Mouse (Mus musculus): ENCODE measurements at regions not wholly inside any gene's neighbourhood (a gene's known extent, or its start where the extent isn't known, plus 50 kb on each side); places are given as distances from the start of the nearest gene placed in this dataset.
A peak's percentile ranks its signal among the peaks of the same experiment; 100 is the strongest.

DNA sequence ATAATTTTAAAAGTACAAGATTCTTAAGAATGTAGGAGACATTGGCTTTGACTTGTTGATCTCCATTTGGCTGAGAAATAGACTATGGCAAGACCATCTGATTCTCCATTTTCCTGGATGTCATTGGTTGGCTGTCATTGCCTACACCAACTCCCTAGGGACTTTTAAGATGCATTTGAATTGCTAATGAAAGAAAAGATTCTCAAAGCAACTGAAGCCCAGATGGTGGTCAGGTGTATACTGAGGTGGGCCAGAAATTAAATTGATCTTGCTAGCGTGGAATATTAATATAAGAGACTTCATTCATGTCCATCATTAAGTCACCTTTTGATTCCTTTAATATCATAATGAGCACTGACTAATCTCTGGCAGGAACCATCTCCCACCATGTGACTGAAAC lies 686.1 kb upstream of the Ptchd4 start:
- H3K4me1 ChIP-seq (ENCODE audit: control insufficient read depth, insufficient read depth, low read length), result no peaks in the 10 kb centered on the region
- TF ChIP-seq CTCF (IDR thresholded peaks at IDR 0.05; ENCODE audit: borderline replicate concordance, insufficient read depth, low read length) (no peak), POLR2A (IDR thresholded peaks at IDR 0.05; ENCODE audit: low read depth, low read length) (no peak)
- H3K4me3 ChIP-seq (ENCODE audit: insufficient read depth, low read length), result no peak overlapping the region
- H3K27ac ChIP-seq (ENCODE audit: insufficient read depth, low read length), result no peak overlapping the region

GRCm38 (mm10) chr17:41627576-41627975 lies 688.2 kb upstream of the Ptchd4 start:
- TF ChIP-seq CTCF (IDR thresholded peaks at IDR 0.05; ENCODE audit: borderline replicate concordance, insufficient read depth, low read length) (no peak), POLR2A (IDR thresholded peaks at IDR 0.05; ENCODE audit: low read depth, low read length) (no peak)
- no peak overlapping the region for H3K4me3 ChIP-seq (ENCODE audit: insufficient read depth, low read length)
- no peak overlapping the region for H3K27ac ChIP-seq (ENCODE audit: insufficient read depth, low read length)
- no peaks in the 10 kb centered on the region for H3K4me1 ChIP-seq (ENCODE audit: control insufficient read depth, insufficient read depth, low read length)

DNA sequence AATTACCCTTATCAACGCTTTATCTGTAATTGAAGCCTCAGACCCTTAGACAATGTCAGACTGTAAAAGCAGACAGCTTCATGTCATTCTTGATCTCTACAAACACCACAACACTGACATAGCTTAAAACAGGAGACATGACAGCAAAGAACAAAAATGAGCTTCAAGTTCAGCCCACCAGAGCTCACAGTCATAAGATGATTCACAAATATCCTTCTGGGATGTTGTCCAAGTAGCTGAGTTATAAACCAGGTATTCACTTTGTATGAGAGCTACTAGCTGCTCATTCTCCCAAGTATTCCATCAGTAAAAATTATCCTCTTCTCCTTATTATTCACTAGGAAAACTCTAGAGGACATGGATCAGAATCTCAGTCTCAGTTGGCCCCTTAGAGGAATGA lies 659.6 kb upstream of the Cenpq start:
- H3K4me1 ChIP-seq (ENCODE audit: control insufficient read depth, insufficient read depth, low read length), result no peaks in the 10 kb centered on the region
- no peak overlapping the region for H3K4me3 ChIP-seq (ENCODE audit: insufficient read depth, low read length)
- TF ChIP-seq CTCF (IDR thresholded peaks at IDR 0.05; ENCODE audit: borderline replicate concordance, insufficient read depth, low read length) (no peak), POLR2A (IDR thresholded peaks at IDR 0.05; ENCODE audit: low read depth, low read length) (no peak)
- H3K27ac ChIP-seq (ENCODE audit: insufficient read depth, low read length), result peak overlapping the region; percentile 10; the same call in 1 of the 2 replicates
